20 mouse cellular contexts compared by ENCODE assay signal in genomic region chr17:25956201-25956600, GRCm38 (mm10). TPM values are rescaled to one million over a fixed set of nuclear protein-coding genes. Genes with fewer than 3 reads are reported as not detected.
A peak's percentile ranks its signal among the peaks of the same experiment; 100 is the strongest.
DNase-seq lines count a peak whose midpoint lies in the region; ATAC-seq lines count a peak whose summit lies in the region.
"Had no signal": no experiment of that assay in that cellular context is flagged by ENCODE, and none has a peak within 500 bp of the region (broad histone marks: within the 10 kb centered on the region; RNA-seq: fewer than 3 reads in every experiment).

No protein-coding gene starts in this region.

- 77% methylated on average over 7 of the region's 7 CpGs for WGBS in hindbrain, embryonic 13.5 days
- 82% methylated on average over 7 of the region's 7 CpGs for WGBS in hindbrain, embryonic 11.5 days

- no peaks in the 10 kb centered on the region for H3K9me3 ChIP-seq in hindbrain, embryonic 13.5 days
- H3K9me3 ChIP-seq in hindbrain, embryonic 11.5 days (ENCODE audit: control insufficient read depth, low read length): no peaks in the 10 kb centered on the region
- H3K9me3 ChIP-seq: limb, embryonic 13.5 days; megakaryocyte, embryonic 14.5 days had no signal

- no peak for DNase-seq in hindbrain, embryonic 11.5 days (ENCODE audit: low spot score)
- DNase-seq in retina, postnatal 1 day: peak; percentile 71
- DNase-seq in retina, embryonic 14.5 days (ENCODE audit: low spot score): no peak
- peak; percentile 88 to 90 for DNase-seq in cerebellum, postnatal 25 days
- DNase-seq in kidney, postnatal 36 days: no peak
- no peak for DNase-seq in gastrocnemius, adult 8-10 months (ENCODE audit: low spot score in 2 of 2)
- DNase-seq: B cell, adult 2 months; heart, adult 18-20 months; layer of hippocampus, postnatal 36 days; thymus, postnatal 4 days had no signal

- ATAC-seq in hindbrain, embryonic 13.5 days (ENCODE audit: low FRiP score): no peak
- ATAC-seq in hindbrain, embryonic 11.5 days (ENCODE audit: low FRiP score): no peak
- ATAC-seq: forebrain, embryonic 14.5 days; Patski had no signal

- no peak overlapping the region for H3K4me3 ChIP-seq in hindbrain, embryonic 13.5 days
- no peak overlapping the region for H3K4me3 ChIP-seq in hindbrain, embryonic 11.5 days (ENCODE audit: low read depth, low read length)
- H3K4me3 ChIP-seq: limb, embryonic 13.5 days; megakaryocyte, embryonic 14.5 days; myocyte had no signal

- H3K27ac ChIP-seq in hindbrain, embryonic 13.5 days: no peak overlapping the region
- H3K27ac ChIP-seq in hindbrain, embryonic 11.5 days (ENCODE audit: low read depth, low read length): no peak overlapping the region
- H3K27ac ChIP-seq: limb, embryonic 13.5 days had no signal

- peaks cover 34% of the 10 kb centered on the region for H3K36me3 ChIP-seq in hindbrain, embryonic 13.5 days
- 0 out of 2 replicates have a peak, but pooled peaks cover 6% of the 10 kb centered on the region for H3K36me3 ChIP-seq in hindbrain, embryonic 11.5 days (ENCODE audit: control insufficient read depth, insufficient read depth, low read length)

- H3K9ac ChIP-seq in hindbrain, embryonic 13.5 days: 0 out of 2 replicates have a peak overlapping the region, but pooled peaks have one; percentile 24
- no peak overlapping the region for H3K9ac ChIP-seq in hindbrain, embryonic 11.5 days (ENCODE audit: low read depth, low read length)
- H3K9ac ChIP-seq: limb, embryonic 13.5 days had no signal

- H3K4me2 ChIP-seq in hindbrain, embryonic 13.5 days: no peak overlapping the region
- no peak overlapping the region for H3K4me2 ChIP-seq in hindbrain, embryonic 11.5 days (replicated peaks; ENCODE audit: low read depth, low read length)
- H3K4me2 ChIP-seq: limb, embryonic 13.5 days had no signal

- H3K4me1 ChIP-seq in hindbrain, embryonic 13.5 days (replicated peaks): peaks cover 27% of the 10 kb centered on the region
- peaks cover 3% of the 10 kb centered on the region; the same call in 1 of the 2 replicates for H3K4me1 ChIP-seq in hindbrain, embryonic 11.5 days (replicated peaks; ENCODE audit: control insufficient read depth, insufficient read depth, low read length)

- H3K27me3 ChIP-seq in hindbrain, embryonic 13.5 days: peaks cover 34% of the 10 kb centered on the region
- peaks cover 21% of the 10 kb centered on the region for H3K27me3 ChIP-seq in hindbrain, embryonic 11.5 days (ENCODE audit: control insufficient read depth, insufficient read depth, low read length)

RNA-seq across cellular contexts. Expression of gene A930017K11Rik, which starts 3.8 kb away (rescaled TPM):
- polyA plus RNA-seq in hindbrain, embryonic 13.5 days (2015; fragmentation: Nextera tagmentation; extraction: Ambion mirVana): 0.56 and 0.77 TPM in 2 replicates
- polyA plus RNA-seq in hindbrain, embryonic 11.5 days (2014; fragmentation: Nextera tagmentation; extraction: Ambion mirVana): 0.18 and 0.19 TPM in 2 replicates
- not detected for total RNA-seq in gastrocnemius, adult 8-10 months (2022)
- total RNA-seq: neutrophil, adult 5-6 weeks had no signal
- polyA plus RNA-seq: embryonic facial prominence, embryonic 14.5 days; heart, postnatal 0 days had no signal

RNA-seq across cellular contexts. Expression of gene Nhlrc4, which starts 11.4 kb away (rescaled TPM):
- polyA plus RNA-seq in hindbrain, embryonic 13.5 days (2015; fragmentation: Nextera tagmentation; extraction: Ambion mirVana): 0.09 TPM in 1 of 2 replicates, not detected in the other
- 0.15 and 0.27 TPM in 2 replicates for polyA plus RNA-seq in hindbrain, embryonic 11.5 days (2014; fragmentation: Nextera tagmentation; extraction: Ambion mirVana)
- not detected for total RNA-seq in gastrocnemius, adult 8-10 months (2022)
- total RNA-seq: neutrophil, adult 5-6 weeks had no signal
- polyA plus RNA-seq: forebrain, embryonic 14.5 days; heart, postnatal 0 days; intestine, embryonic 14.5 days; limb, embryonic 13.5 days had no signal

RNA-seq across cellular contexts. Expression of gene Pigq, which starts 11.5 kb away (rescaled TPM):
- polyA plus RNA-seq in hindbrain, embryonic 13.5 days (2015; fragmentation: Nextera tagmentation; extraction: Ambion mirVana): 57.1 and 58.9 TPM in 2 replicates
- polyA plus RNA-seq in hindbrain, embryonic 11.5 days (2014; fragmentation: Nextera tagmentation; extraction: Ambion mirVana): 45.4 and 47.4 TPM in 2 replicates
- 10 to 100 TPM; 18.1 to 21.0 (median 18.8) TPM for total RNA-seq in gastrocnemius, adult 8-10 months (2022)

RNA-seq across cellular contexts. Expression of gene Capn15, which starts 29.4 kb away (rescaled TPM):
- polyA plus RNA-seq in hindbrain, embryonic 13.5 days (2015; fragmentation: Nextera tagmentation; extraction: Ambion mirVana): 20.4 and 21.6 TPM in 2 replicates
- 19.5 and 20.3 TPM in 2 replicates for polyA plus RNA-seq in hindbrain, embryonic 11.5 days (2014; fragmentation: Nextera tagmentation; extraction: Ambion mirVana)
- 1 to 10 TPM; 2.9 to 5.0 (median 4.1) TPM for total RNA-seq in gastrocnemius, adult 8-10 months (2022)

RNA-seq across cellular contexts. Expression of gene Rab40c, which starts 36.7 kb away (rescaled TPM):
- polyA plus RNA-seq in hindbrain, embryonic 13.5 days (2015; fragmentation: Nextera tagmentation; extraction: Ambion mirVana): 45.5 and 48.7 TPM in 2 replicates
- 19.1 and 19.5 TPM in 2 replicates for polyA plus RNA-seq in hindbrain, embryonic 11.5 days (2014; fragmentation: Nextera tagmentation; extraction: Ambion mirVana)
- 10 to 100 TPM in 3 of 4 experiments, 1 to 10 TPM in 1; 7.9 to 13.3 (median 12.7) TPM for total RNA-seq in gastrocnemius, adult 8-10 months (2022)

Comparison
In these comparisons a context has a peak if more than half of its experiments do, and no peak if none do; other contexts are left out.
1. DNase-seq: peak in retina, postnatal 1 day (single experiment) and cerebellum, postnatal 25 days (2 of 2); none in hindbrain, embryonic 11.5 days (single experiment), retina, embryonic 14.5 days (single experiment), kidney, postnatal 36 days (0 of 2) and gastrocnemius, adult 8-10 months (0 of 2).